Mouse (Mus musculus) heart, adult 11 months (tissue): ENCODE results near the gene Rtn4rl1.

Experiments used
- DNase-seq: peaks from one replicate; pipeline ENCODE4 v3.0.0; 2022

Rtn4rl1 gene

GRCm38 (mm10) chr11:75254252-75254912, 60.8 kb downstream of the Rtn4rl1 start:
- peak; percentile 98 for DNase-seq

GRCm38 (mm10) chr11:75255330-75255729, 61.7 kb downstream of the Rtn4rl1 start:
- DNase-seq: no peak

DNA sequence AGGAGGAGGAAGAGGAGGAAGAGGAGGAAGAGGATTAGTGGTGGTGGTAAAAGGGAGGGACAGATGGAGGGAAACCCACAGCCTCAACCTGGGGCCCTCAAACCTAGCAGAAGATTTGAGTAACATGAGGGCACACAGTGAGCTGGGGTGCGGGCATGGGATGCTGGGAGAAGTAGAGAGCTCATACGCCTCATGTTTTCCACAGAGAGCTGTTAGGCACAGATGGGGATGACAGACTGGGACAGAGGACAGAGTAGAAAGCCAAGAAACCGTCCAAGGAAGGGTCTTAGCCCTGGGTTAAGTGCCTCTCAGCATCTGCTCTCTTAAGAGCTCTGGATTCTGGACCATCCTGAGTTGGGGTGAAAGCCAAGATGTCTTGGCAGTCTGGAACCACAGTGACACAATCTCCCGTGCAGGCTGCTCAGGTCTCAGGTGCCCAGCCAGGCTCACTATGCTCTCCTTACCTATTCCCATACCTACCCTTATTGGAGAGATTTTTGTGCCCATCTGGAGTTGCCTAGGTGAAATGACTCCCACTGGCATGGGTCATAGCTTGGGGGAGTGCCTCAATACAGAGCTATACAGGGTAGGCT, 63.6 kb downstream of the Rtn4rl1 start:
- no peak for DNase-seq

GRCm38 (mm10) chr11:75259416-75259815, 65.8 kb downstream of the Rtn4rl1 start:
- no peak for DNase-seq

DNA sequence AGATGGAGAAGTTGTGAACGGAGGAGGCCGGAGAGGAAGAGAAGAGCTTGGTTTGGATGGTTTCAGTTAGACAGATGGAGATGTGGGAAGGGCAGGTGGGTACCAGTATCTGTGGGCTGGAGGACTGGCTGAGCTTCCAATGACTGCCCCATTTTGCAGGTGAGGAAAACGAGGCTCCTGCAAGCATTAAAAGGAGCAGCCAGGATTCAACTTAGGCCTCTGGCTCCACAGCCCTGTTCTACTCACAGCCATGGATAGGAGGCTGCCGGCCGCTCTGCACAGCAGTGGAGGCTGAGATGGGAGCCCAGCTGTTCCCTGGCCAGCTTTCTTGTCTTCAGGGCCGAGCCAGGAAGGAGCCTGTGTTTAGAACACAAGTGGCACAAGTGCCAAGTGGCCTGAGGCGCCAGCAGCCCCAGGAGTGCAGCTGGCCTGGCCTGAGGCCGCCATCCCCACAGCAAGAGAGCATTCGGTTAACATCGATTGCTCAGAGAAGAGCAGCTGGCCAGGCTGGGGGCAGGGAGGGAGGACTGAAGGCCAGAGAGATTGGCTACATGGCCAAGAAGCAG, 66.5 kb downstream of the Rtn4rl1 start:
- DNase-seq: peak; percentile 98

- no peak for DNase-seq
Observed at GRCm38 (mm10) chr11:75261016-75261415, 67.4 kb downstream of the Rtn4rl1 start.

GRCm38 (mm10) chr11:75261730-75262129, 68.1 kb downstream of the Rtn4rl1 start:
- no peak for DNase-seq

DNA sequence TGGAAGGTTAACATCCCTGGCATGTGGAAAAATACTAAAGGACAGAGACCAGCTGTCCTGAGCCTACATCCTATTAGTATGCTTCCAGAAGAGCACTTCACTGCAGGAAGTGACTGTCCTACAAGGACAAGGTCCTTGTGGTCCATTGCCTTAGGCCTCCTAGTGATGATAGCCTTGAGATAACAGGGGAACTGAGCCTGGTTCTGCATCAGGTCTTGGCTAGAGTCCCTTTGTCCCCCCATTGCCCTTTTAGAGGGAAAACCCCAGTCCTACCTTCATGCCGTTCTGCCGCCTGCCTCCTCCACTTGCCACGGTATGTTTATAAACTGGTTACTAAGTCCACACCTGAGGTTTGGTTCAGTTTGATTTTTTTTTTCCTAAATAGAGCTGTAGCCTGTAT, 68.6 kb downstream of the Rtn4rl1 start:
- no peak for DNase-seq

- peak; percentile 93 for DNase-seq
Observed at GRCm38 (mm10) chr11:75262791-75263190, 69.2 kb downstream of the Rtn4rl1 start.

- DNase-seq: peak; percentile 94
Observed at GRCm38 (mm10) chr11:75263274-75263963, 69.8 kb downstream of the Rtn4rl1 start.

GRCm38 (mm10) chr11:75263964-75264312, 70.4 kb downstream of the Rtn4rl1 start:
- DNase-seq: no peak

DNA sequence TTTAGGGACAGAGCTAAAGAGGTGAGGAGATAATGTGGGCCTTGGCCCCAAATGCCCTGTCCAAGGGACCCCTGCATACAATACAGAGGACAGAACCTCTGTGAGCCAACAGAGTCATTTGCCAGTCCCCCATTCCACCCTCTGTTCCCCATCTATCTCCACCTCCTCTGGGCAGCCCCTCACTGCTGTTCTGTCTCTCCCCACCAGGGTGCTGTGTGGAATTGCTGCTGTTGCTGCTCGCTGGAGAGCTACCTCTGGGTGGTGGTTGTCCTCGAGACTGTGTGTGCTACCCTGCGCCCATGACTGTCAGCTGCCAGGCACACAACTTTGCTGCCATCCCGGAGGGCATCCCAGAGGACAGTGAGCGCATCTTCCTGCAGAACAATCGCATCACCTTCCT, 71.0 kb downstream of the Rtn4rl1 start:
- no peak for DNase-seq

- DNase-seq: no peak
Observed at GRCm38 (mm10) chr11:75265545-75265944, 72.0 kb downstream of the Rtn4rl1 start.

- peak; percentile 98 for DNase-seq
Observed at GRCm38 (mm10) chr11:75267826-75268281, 74.3 kb downstream of the Rtn4rl1 start.

- peak; percentile 98 for DNase-seq
Observed at GRCm38 (mm10) chr11:75268492-75268891, 74.9 kb downstream of the Rtn4rl1 start.

DNA sequence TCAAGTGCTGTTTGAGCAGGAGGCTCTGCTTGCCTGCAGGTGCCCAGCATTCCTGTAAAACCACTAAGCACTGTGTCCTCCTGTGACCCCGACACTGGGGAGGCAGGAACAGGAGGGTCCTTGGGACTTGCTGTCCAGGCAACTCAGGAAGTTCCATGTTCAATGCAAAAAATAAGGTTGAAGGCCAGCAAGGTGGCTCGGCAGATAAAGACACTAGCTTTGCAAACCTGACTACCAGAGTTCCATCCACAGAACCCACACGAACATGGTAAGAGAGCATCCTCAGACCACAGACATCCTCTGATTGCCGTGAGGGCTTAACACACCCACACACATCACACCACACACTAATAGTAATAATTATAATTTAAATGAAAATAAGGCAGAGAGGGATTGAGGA, 75.6 kb downstream of the Rtn4rl1 start:
- DNase-seq: no peak

- no peak for DNase-seq
Observed at GRCm38 (mm10) chr11:75270276-75270984, 76.8 kb downstream of the Rtn4rl1 start.

DNA sequence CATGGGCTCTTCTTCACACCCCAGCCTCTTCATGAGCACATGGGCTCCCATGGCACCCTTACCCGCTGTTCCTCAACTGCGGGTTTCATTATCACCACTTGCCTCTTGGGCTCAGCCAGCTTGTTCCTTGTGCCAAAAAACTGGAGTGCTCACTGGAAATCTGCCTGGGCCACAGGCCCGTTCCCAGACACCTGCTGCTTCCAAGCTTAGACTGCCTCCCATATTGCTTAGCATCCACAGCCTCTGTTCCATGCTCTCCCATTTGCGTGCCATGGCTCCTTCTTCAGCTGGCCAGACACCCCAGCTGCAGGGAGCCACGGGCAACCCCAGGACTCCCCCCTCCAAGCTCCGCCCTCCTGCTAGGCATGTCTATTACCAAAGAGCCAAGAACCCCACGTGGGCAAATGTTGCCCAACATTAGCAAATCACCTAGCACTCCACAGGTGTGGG, 77.4 kb downstream of the Rtn4rl1 start:
- DNase-seq: peak; percentile 96

GRCm38 (mm10) chr11:75273466-75273865, 79.9 kb downstream of the Rtn4rl1 start:
- DNase-seq: no peak

DNA sequence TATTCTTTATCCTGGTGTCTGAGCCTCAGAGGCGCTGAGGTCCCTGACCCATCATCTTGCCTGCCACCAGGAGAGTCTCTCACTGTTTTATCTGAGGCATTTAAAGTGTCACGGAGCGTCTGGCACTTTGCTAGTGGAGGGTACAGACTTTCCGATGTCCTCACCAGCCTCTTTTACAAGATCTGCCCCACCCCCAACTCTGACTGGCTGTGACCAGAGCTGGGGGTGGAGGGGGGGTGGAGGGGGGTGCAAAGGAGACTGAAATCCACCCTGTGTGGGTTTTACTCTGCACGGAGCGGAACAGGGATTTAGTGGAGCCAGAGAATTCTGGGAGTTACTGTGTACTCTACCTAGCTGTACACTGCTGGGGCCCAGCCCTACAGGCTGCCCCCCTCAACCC, 81.5 kb downstream of the Rtn4rl1 start:
- DNase-seq: no peak

- no peak for DNase-seq
Observed at GRCm38 (mm10) chr11:75278115-75278514, 84.5 kb downstream of the Rtn4rl1 start.

- no peak for DNase-seq
Observed at GRCm38 (mm10) chr11:75279013-75279341, 85.4 kb downstream of the Rtn4rl1 start.

- DNase-seq: no peak
Observed at GRCm38 (mm10) chr11:75279342-75280065, 85.9 kb downstream of the Rtn4rl1 start.
